Mouse (Mus musculus): Measurements from ENCODE around the gene Chac2. TPM values are rescaled to one million over a fixed set of nuclear protein-coding genes. Genes with fewer than 3 reads are reported as not detected.

Gene Chac2
- polyA plus RNA-seq, 1 experiment from 2014 or later, result 20.2 TPM

Other genes with a start within 250 kb of the Chac2 start
- 8.6 and 10.5 TPM in 2 replicates for gene Psme4, start 214.6 kb downstream of the Chac2 start, polyA plus RNA-seq (2015; fragmentation: Nextera tagmentation; extraction: Ambion mirVana)
- gene Gpr75, start 101.0 kb downstream of the Chac2 start, polyA plus RNA-seq (2015; fragmentation: Nextera tagmentation; extraction: Ambion mirVana), result 0.18 TPM in 2 replicates
- 19.7 and 19.9 TPM in 2 replicates for gene Asb3, start 100.9 kb downstream of the Chac2 start, polyA plus RNA-seq (2015; fragmentation: Nextera tagmentation; extraction: Ambion mirVana)
- gene Erlec1, start 32.0 kb downstream of the Chac2 start, polyA plus RNA-seq (2015; fragmentation: Nextera tagmentation; extraction: Ambion mirVana), result 8.2 and 9.4 TPM in 2 replicates
- gene Gm17332, start 196.1 kb upstream of the Chac2 start, polyA plus RNA-seq (2015; fragmentation: Nextera tagmentation; extraction: Ambion mirVana), result not detected in 2 replicates

All from intestine, embryonic 16.5 days (tissue).